Mouse (Mus musculus): ENCODE measurements around the gene Ggt6. TPM values are rescaled to one million over a fixed set of nuclear protein-coding genes. Genes with fewer than 3 reads are reported as not detected.
A peak's percentile ranks its signal among the peaks of the same experiment; 100 is the strongest.

The Ggt6 gene
- polyA plus RNA-seq, 1 experiment from 2014 or later, result 0.79 TPM

GRCm38 (mm10) chr11:72394694-72395093 lies 40.6 kb upstream of the Ggt6 start:
- Histone ChIP-seq H3K9ac (replicated peaks) (no peak overlapping the region), H3K4me3 (ENCODE audit: low read depth, low read length) (no peak overlapping the region), H3K27ac (ENCODE audit: low read depth) (no peak overlapping the region), H3K36me3 (replicated peaks; ENCODE audit: insufficient read depth, low read length) (no peaks in the 10 kb centered on the region), H3K4me1 (ENCODE audit: insufficient read depth) (no peaks in the 10 kb centered on the region), H3K4me2 (ENCODE audit: low read depth, low read length) (no peak overlapping the region), H3K27me3 (ENCODE audit: insufficient read depth, low read length) (no peaks in the 10 kb centered on the region), H3K9me3 (ENCODE audit: low read length) (no peaks in the 10 kb centered on the region)
- WGBS (ENCODE audit: insufficient replicate concordance), result 28% methylated on average over 2 of the region's 2 CpGs
- ATAC-seq (no peak), DNase-seq (no peak)
- TF ChIP-seq CTCF (IDR thresholded peaks at IDR 0.05; ENCODE audit: low read depth), result no peak
- TF ChIP-seq EP300 (IDR thresholded peaks at IDR 0.05; ENCODE audit: low read depth), result no peak

DNA sequence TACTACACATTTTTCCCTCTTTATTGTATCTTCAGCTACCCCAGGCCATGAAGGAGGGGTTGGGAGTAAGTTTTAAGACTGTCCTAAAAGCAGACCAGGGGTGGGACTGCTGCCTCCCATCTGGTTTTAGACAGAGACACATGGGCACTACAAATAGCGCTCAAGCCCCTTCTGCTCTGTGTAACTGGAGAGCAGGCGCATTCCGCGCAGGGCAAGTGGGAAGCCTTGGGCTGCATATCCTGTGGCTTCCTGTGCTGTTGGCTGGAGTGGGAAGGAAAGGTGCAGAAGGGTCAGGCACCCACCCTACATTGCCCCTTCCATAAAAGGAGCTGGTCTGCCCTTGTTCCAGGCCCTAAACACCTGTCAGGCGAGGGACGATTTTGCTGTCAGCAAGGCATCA lies 39.7 kb upstream of the Ggt6 start:
- ATAC-seq (no peak), DNase-seq (no peak)
- Histone ChIP-seq H3K36me3 (replicated peaks; ENCODE audit: insufficient read depth, low read length) (no peaks in the 10 kb centered on the region), H3K9me3 (ENCODE audit: low read length) (no peaks in the 10 kb centered on the region), H3K4me3 (ENCODE audit: low read depth, low read length) (no peak overlapping the region), H3K9ac (replicated peaks) (no peak overlapping the region), H3K27ac (ENCODE audit: low read depth) (no peak overlapping the region), H3K4me2 (ENCODE audit: low read depth, low read length) (no peak overlapping the region), H3K4me1 (ENCODE audit: insufficient read depth) (no peaks in the 10 kb centered on the region), H3K27me3 (ENCODE audit: insufficient read depth, low read length) (no peaks in the 10 kb centered on the region)
- 89% methylated on average over 6 of the region's 6 CpGs for WGBS (ENCODE audit: insufficient replicate concordance)
- no peak for TF ChIP-seq CTCF (IDR thresholded peaks at IDR 0.05; ENCODE audit: low read depth)
- no peak for TF ChIP-seq EP300 (IDR thresholded peaks at IDR 0.05; ENCODE audit: low read depth)

DNA sequence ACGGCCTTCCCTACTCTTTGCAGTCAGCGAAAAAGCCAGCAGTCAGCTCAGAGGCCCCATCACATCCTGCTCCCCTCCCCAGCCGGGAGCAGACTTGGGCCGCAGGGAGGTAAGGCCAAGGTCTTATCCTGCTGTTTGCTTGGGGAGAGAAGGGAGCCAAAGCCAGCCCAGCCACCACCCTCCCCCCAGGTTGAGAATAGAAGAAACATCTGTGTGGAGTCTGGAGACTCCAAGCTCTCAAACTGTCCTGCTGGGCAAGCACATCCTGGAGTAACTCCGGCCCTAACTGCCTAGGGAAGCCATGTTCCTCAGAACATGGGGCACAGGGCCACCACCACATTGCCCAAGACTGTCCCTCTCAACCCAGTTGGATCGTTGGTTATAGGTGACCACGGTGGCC lies 38.7 kb upstream of the Ggt6 start:
- ATAC-seq, result no peak
- H3K9me3 ChIP-seq (ENCODE audit: low read length), result no peaks in the 10 kb centered on the region

GRCm38 (mm10) chr11:72397072-72397471 lies 38.3 kb upstream of the Ggt6 start:
- WGBS (ENCODE audit: insufficient replicate concordance), result 68% methylated on average over 10 of the region's 10 CpGs
- Histone ChIP-seq H3K4me2 (ENCODE audit: low read depth, low read length) (no peak overlapping the region), H3K27me3 (ENCODE audit: insufficient read depth, low read length) (no peaks in the 10 kb centered on the region), H3K36me3 (replicated peaks; ENCODE audit: insufficient read depth, low read length) (no peaks in the 10 kb centered on the region), H3K9me3 (ENCODE audit: low read length) (no peaks in the 10 kb centered on the region), H3K4me3 (ENCODE audit: low read depth, low read length) (no peak overlapping the region), H3K27ac (ENCODE audit: low read depth) (no peak overlapping the region), H3K4me1 (ENCODE audit: insufficient read depth) (no peaks in the 10 kb centered on the region), H3K9ac (replicated peaks) (no peak overlapping the region)
- ATAC-seq (no peak), DNase-seq (peak; percentile 45)
- TF ChIP-seq CTCF (IDR thresholded peaks at IDR 0.05; ENCODE audit: low read depth), result no peak
- no peak for TF ChIP-seq EP300 (IDR thresholded peaks at IDR 0.05; ENCODE audit: low read depth)

More for the DNA sequence above, 38.7 kb upstream of the Ggt6 start:
- Histone ChIP-seq H3K27me3 (ENCODE audit: insufficient read depth, low read length) (no peaks in the 10 kb centered on the region), H3K4me1 (ENCODE audit: insufficient read depth) (no peaks in the 10 kb centered on the region), H3K27ac (ENCODE audit: low read depth) (no peak overlapping the region), H3K9ac (replicated peaks) (no peak overlapping the region), H3K36me3 (replicated peaks; ENCODE audit: insufficient read depth, low read length) (no peaks in the 10 kb centered on the region), H3K4me3 (ENCODE audit: low read depth, low read length) (no peak overlapping the region), H3K4me2 (ENCODE audit: low read depth, low read length) (no peak overlapping the region)
- TF ChIP-seq EP300 (IDR thresholded peaks at IDR 0.05; ENCODE audit: low read depth) (no peak), CTCF (IDR thresholded peaks at IDR 0.05; ENCODE audit: low read depth) (no peak)
- 64% methylated on average over 7 of the region's 7 CpGs for whole genome bisulfite sequencing (ENCODE audit: insufficient replicate concordance)
- no peak for DNase-seq

DNA sequence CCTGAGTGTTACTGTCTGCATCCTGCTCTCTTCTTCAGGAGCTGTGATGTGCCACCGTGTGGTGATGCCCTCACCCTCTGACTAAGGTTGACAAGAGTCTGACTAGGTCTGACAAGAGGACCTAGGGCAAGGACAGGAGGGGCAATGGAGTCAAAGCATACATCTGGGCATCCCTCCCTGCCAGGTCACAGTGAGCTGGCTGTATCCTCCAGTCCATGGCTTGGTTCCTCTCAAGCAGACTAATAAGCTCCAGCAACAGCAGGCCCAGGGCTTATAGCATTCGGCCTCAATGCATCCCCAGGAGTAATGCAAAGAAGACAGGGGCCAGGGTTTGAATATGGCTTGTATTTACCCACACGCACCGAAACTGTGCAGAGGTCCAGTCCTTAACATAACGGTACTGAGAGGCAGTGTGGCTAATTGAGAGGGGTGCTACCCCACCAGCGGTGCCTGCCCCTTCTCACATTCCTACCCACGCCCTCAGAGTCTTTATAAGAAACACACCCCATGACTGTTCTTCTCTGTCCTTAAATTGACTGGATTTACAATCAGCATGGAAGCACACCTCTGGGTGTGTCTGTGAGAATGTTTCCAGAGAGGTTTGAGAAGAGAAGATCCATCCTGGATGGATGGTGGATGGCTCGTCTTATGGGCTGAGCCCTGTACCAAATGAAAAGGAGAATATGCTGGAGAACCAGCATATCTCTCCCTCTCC lies 37.4 kb upstream of the Ggt6 start:
- Histone ChIP-seq H3K27ac (ENCODE audit: low read depth) (no peak overlapping the region), H3K4me3 (ENCODE audit: low read depth, low read length) (no peak overlapping the region), H3K9ac (replicated peaks) (no peak overlapping the region), H3K4me2 (ENCODE audit: low read depth, low read length) (no peak overlapping the region), H3K36me3 (replicated peaks; ENCODE audit: insufficient read depth, low read length) (no peaks in the 10 kb centered on the region), H3K27me3 (ENCODE audit: insufficient read depth, low read length) (no peaks in the 10 kb centered on the region), H3K9me3 (ENCODE audit: low read length) (no peaks in the 10 kb centered on the region), H3K4me1 (ENCODE audit: insufficient read depth) (no peaks in the 10 kb centered on the region)
- DNase-seq (no peak), ATAC-seq (no peak)
- TF ChIP-seq EP300 (IDR thresholded peaks at IDR 0.05; ENCODE audit: low read depth), result no peak
- no peak for TF ChIP-seq CTCF (IDR thresholded peaks at IDR 0.05; ENCODE audit: low read depth)
- WGBS (ENCODE audit: insufficient replicate concordance), result 79% methylated on average over 8 of the region's 8 CpGs

DNA sequence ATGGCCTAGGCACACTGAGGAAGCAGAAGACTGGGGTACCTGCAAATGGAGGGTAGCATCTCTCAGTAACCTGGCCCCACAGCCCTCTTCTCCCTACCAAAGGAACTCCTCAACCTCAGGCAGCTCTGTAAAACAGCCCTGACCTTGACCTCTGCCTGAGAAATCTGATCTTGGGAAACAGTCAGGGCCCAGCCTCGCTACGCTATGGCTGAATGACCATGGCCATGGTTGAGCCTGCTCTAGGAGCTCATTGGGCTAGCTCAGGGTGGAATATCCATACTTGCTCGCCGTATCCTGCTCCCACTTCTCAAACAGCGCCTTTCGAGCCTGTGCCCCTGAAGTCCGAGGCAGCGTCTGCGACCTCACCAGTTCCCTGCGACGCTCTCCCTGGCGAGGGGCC lies 34.3 kb upstream of the Ggt6 start:
- 91% methylated on average over 12 of the region's 12 CpGs for WGBS (ENCODE audit: insufficient replicate concordance)
- no peak for ATAC-seq
- no peak for TF ChIP-seq CTCF (IDR thresholded peaks at IDR 0.05; ENCODE audit: low read depth)
- TF ChIP-seq EP300 (IDR thresholded peaks at IDR 0.05; ENCODE audit: low read depth), result no peak

More for the DNA sequence above, 34.3 kb upstream of the Ggt6 start:
- DNase-seq, result no peak
- Histone ChIP-seq H3K36me3 (replicated peaks; ENCODE audit: insufficient read depth, low read length) (no peaks in the 10 kb centered on the region), H3K4me2 (ENCODE audit: low read depth, low read length) (no peak overlapping the region), H3K27me3 (ENCODE audit: insufficient read depth, low read length) (no peaks in the 10 kb centered on the region), H3K27ac (ENCODE audit: low read depth) (no peak overlapping the region), H3K4me3 (ENCODE audit: low read depth, low read length) (no peak overlapping the region), H3K9ac (replicated peaks) (no peak overlapping the region), H3K4me1 (ENCODE audit: insufficient read depth) (no peaks in the 10 kb centered on the region), H3K9me3 (ENCODE audit: low read length) (no peaks in the 10 kb centered on the region)

Data from liver, postnatal 0 days (tissue).